Mouse (Mus musculus) heart, postnatal 0 days (tissue): ENCODE data around the gene Frs3.

Experiments used
- CTCF ChIP-seq: IDR thresholded peaks from 2 replicates; pipeline ENCODE4 v1.5.1; 2016; ENCODE audit warnings: antibody characterized with exemption, control low read depth, low read depth
- EP300 ChIP-seq: IDR thresholded peaks from 2 replicates; pipeline ENCODE4 v1.6.1; 2016; ENCODE audit warnings: antibody characterized with exemption, low read depth

DNA sequence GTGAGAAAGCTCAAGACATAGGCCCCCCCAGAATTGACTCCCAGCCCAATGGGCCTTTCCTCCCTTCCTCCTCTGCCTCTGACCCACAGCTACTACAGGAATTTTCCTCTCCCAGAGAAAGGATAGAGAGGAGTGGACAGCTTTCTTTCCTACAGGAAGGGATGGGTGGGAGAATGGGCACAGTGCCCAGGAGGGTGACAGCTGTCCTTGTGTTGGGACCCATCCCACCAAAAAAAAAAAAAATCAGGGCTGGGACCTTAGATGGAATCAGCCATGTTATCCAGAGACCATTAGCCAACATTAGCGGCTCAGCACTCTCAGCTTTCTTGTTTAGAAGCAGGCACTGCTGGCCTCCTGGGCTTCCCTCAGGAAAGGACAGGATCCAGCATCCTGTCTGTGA lies 17.4 kb downstream of the Frs3 start:
- no peak for TF ChIP-seq CTCF
- TF ChIP-seq EP300, result no peak
